Mouse (Mus musculus): ENCODE results near the gene Tex50. TPM values are rescaled to one million over a fixed set of nuclear protein-coding genes. Genes with fewer than 3 reads are reported as not detected.

Gene Tex50
- polyA plus RNA-seq, 1 experiment = not detected

GRCm38 (mm10) chr1:161114591-161114990, 44.5 kb downstream of the Tex50 start:
- DNase-seq (ENCODE audit: low read depth) = no peak
- TF ChIP-seq POLR2A (IDR thresholded peaks at IDR 0.05; ENCODE audit: borderline replicate concordance, extremely low read depth, insufficient read depth, insufficient read length, poor library complexity, severe bottlenecking) (no peak), CTCF (IDR thresholded peaks at IDR 0.05; ENCODE audit: borderline replicate concordance, extremely low read depth, insufficient read depth, insufficient read length) (no peak)

- no peak for TF ChIP-seq CTCF (IDR thresholded peaks at IDR 0.05; ENCODE audit: borderline replicate concordance, extremely low read depth, insufficient read depth, insufficient read length)
- TF ChIP-seq POLR2A (IDR thresholded peaks at IDR 0.05; ENCODE audit: borderline replicate concordance, extremely low read depth, insufficient read depth, insufficient read length, poor library complexity, severe bottlenecking) = no peak
Measured at GRCm38 (mm10) chr1:161109216-161109615, 49.9 kb downstream of the Tex50 start.

More at GRCm38 (mm10) chr1:161109216-161109615, 49.9 kb downstream of the Tex50 start:
- DNase-seq (ENCODE audit: low read depth) = no peak

Other genes starting within 250 kb of the Tex50 start
- gene Serpinc1, start 180.7 kb downstream of the Tex50 start, polyA plus RNA-seq (2012; rRNA removed) = 0.66 and 0.88 TPM in 2 replicates
- 7.8 and 9.9 TPM in 2 replicates for gene Zbtb37, start 124.5 kb downstream of the Tex50 start, polyA plus RNA-seq (2012; rRNA removed)
- gene Dars2, start 88.7 kb downstream of the Tex50 start, polyA plus RNA-seq (2012; rRNA removed) = 19.3 and 22.5 TPM in 2 replicates
- 7.6 and 10.1 TPM in 2 replicates for gene Cenpl, start 88.6 kb downstream of the Tex50 start, polyA plus RNA-seq (2012; rRNA removed)
- 19.0 and 20.3 TPM in 2 replicates for gene Klhl20, start 27.8 kb downstream of the Tex50 start, polyA plus RNA-seq (2012; rRNA removed)
- 15.8 and 15.9 TPM in 2 replicates for gene Ankrd45, start 16.6 kb downstream of the Tex50 start, polyA plus RNA-seq (2012; rRNA removed)
- gene Prdx6, start 91.9 kb upstream of the Tex50 start, polyA plus RNA-seq (2012; rRNA removed) = 90.2 and 99.6 TPM in 2 replicates
- 0.04 TPM in 1 of 2 replicates, not detected in the other for gene Tnfsf4, start 236.1 kb upstream of the Tex50 start, polyA plus RNA-seq (2012; rRNA removed)